Mouse (Mus musculus) cerebellum, postnatal 10 days (tissue): ENCODE measurements around the gene 4930558C23Rik.
"Not testable (repeated sequence)": the region's sequence is repeated elsewhere in the genome, so short reads cannot be mapped to it uniquely, and the experiment has no call there.

ENCODE experiments used
- DNase-seq, 2 experiments: peaks; one replicate each; pipeline ENCODE4 v3.0.0; 2021; ENCODE audit warnings: mixed read lengths in 2 of 2

Gene 4930558C23Rik

GRCm38 (mm10) chr3:95370101-95370500 is 32.5 kb downstream of the 4930558C23Rik start:
- no peak for DNase-seq

- not testable (repeated sequence) for DNase-seq
These were observed 42.4 kb downstream of the 4930558C23Rik start for GRCm38 (mm10) chr3:95360276-95360675.

DNA sequence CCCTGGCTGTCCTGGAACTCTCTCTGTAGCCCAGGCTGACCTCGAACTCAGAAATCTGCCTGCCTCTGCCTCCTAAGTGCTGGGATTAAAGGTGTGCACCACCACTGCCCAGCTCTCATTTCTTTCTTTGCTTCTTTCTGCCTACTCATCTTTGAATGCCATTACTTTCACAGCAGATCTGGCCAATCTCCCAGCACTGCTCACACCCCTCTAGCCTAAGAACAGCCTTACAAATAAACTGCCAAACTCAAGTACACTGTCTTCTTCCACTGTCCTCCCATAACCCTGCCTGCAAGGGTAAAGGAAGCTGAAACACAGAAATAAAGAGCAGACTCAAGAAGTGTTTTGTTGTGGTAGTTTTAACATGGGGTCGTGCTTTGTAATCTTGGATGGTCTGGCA is 44.9 kb downstream of the 4930558C23Rik start:
- DNase-seq, result peak in 1 of 2 experiments; percentile 4

- peak; percentile 99 for DNase-seq
These were observed 45.8 kb downstream of the 4930558C23Rik start, which contains the start of gene Setdb1 for GRCm38 (mm10) chr3:95356701-95357449. Gene Setdb1 (minus strand): TSS chr3:95357202.

DNA sequence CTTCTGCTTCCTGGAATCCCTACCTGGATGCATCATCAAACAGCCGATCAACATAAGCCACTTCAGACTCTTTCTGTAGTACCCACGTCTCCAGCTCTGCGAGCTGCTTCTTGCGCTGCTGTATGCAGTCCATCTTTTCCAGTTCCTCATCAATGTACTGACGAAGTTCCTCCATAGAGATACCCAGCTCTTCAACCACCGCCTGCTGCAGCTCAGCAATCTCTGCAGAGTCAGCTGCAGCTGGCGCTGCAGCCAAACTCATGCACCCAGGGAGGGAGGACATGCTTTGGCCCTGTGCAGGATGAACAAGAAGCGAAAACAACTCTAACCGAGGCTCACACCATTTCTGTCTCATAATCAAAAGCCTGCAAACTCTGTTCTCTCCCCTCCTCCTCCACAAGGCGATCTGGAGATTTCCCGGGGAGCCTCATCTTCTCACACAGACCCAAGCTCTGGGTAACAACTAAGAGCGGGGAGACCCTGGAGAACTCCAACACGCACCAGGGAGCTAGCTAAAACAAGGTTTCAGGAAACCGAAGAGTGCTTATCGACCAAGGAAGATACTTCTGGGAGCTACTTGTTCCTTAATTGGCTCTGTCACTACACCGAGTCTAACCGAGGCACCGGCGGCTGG is 46.6 kb downstream of the 4930558C23Rik start:
- not testable (repeated sequence) for DNase-seq

GRCm38 (mm10) chr3:95349491-95349890 is 53.1 kb downstream of the 4930558C23Rik start:
- peak; percentile 43 to 60 for DNase-seq

GRCm38 (mm10) chr3:95348343-95348742 is 54.3 kb downstream of the 4930558C23Rik start:
- not testable (repeated sequence) for DNase-seq

DNA sequence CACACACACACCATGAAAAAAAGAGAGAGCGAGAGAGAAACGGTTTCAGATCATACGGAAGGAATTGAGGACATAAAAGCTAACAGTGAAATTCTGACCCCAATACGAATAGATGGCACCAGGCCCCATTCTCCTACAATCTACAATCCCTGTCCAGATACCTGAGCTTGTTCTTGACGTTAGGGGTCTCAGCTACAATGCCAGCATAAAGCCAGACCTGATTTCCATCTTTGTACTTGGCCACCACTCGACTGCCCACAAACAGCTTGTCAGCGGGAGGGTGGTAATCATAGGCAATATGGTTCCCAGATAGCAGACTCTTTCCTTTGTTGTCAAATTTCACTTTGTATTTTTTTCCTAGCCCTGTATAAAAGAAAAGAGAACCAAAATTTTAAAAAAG is 56.2 kb downstream of the 4930558C23Rik start:
- DNase-seq, result no peak

GRCm38 (mm10) chr3:95343356-95344000 is 59.2 kb downstream of the 4930558C23Rik start:
- DNase-seq, result not testable (repeated sequence)

- DNase-seq, result no peak
These were observed 64.4 kb downstream of the 4930558C23Rik start for GRCm38 (mm10) chr3:95338251-95338650.

DNA sequence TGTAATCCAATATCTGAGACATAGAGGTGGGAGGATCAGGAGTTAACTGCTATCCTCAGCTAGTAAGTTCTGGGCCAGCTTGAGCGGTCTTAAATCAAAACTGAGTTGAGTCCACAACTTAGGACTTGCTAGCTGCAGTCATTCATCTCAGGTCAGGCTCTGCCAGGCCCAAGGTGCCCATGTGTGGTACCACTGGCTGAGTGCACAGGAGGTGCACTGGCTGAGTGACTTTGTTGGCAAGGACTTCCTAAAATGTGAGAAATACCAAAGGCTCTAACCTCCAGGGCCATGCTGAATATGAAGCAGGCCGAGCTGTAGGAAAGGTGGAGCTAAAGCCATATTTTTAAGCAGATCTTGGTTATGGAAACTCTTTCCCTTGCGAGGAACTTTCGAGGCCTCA is 65.3 kb downstream of the 4930558C23Rik start:
- no peak for DNase-seq
